15 mouse cellular contexts compared by ENCODE assay signal in the genomic region with DNA sequence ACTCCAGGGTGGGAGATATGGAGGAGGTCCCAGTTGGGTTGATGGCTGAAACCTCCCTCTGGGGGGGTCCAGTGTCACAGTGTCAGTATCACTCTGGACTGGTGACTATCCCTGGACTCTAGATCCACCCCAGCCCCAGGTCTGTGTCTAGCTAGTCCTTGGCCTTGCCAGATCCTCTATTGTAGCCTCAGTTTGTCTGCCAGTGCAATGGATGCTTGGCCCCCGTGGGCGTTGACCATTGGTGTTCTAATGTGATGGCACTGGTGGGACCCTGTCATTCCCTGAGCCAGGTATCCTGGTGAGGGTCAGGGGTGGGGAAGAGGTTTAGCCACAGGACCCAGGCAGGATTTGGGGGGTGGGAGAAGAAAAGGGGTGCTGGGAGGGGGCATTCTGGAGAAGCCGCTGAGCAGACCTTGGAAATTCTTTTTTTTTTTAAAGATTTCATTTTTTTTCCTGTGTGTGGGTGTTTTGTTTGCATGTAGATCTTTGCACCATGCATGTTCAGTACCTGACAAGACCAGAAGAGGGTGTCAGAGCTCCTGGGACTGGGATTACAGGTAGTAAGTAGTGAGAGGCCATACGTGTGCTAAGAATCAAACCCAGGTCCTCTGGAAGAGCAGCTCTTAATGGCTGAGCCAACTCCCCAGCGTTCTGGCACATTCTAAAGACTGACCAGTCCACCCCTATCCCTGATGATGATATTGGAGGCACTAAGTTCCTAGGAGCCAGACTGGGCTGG. TPM values are rescaled to one million over a fixed set of nuclear protein-coding genes. Genes with fewer than 3 reads are reported as not detected.
DNase-seq lines count a peak whose midpoint lies in the region; ATAC-seq and TF ChIP-seq lines count a peak whose summit lies in the region.
"Had no signal": no experiment of that assay in that cellular context is flagged by ENCODE, and none has a peak within 500 bp of the region (broad histone marks: within the 10 kb centered on the region; RNA-seq: fewer than 3 reads in every experiment).

No protein-coding gene starts in this region.

- no peaks in the 10 kb centered on the region for H3K36me3 ChIP-seq in forebrain, postnatal 0 days (ENCODE audit: insufficient read depth)
- no peaks in the 10 kb centered on the region for H3K36me3 ChIP-seq in forebrain, embryonic 12.5 days (replicated peaks)
- H3K36me3 ChIP-seq in hindbrain, embryonic 14.5 days (replicated peaks; ENCODE audit: control insufficient read depth, insufficient read depth): no peaks in the 10 kb centered on the region
- H3K36me3 ChIP-seq: heart, embryonic 10.5 days; hindbrain, embryonic 12.5 days; midbrain, embryonic 12.5 days; neural tube, embryonic 12.5 days had no signal

- no peak overlapping the region for H3K4me2 ChIP-seq in forebrain, postnatal 0 days (ENCODE audit: low read depth)
- H3K4me2 ChIP-seq in forebrain, embryonic 12.5 days: no peak overlapping the region
- H3K4me2 ChIP-seq in hindbrain, embryonic 14.5 days (replicated peaks): no peak overlapping the region
- H3K4me2 ChIP-seq: hindbrain, embryonic 12.5 days; midbrain, embryonic 12.5 days; neural tube, embryonic 12.5 days had no signal

- no peaks in the 10 kb centered on the region for H3K9me3 ChIP-seq in forebrain, postnatal 0 days (ENCODE audit: low read length)
- no peaks in the 10 kb centered on the region for H3K9me3 ChIP-seq in forebrain, embryonic 12.5 days
- no peaks in the 10 kb centered on the region for H3K9me3 ChIP-seq in hindbrain, embryonic 14.5 days (ENCODE audit: control insufficient read depth, low read length)
- H3K9me3 ChIP-seq: hindbrain, embryonic 12.5 days; midbrain, embryonic 12.5 days; neural tube, embryonic 12.5 days had no signal

- H3K27me3 ChIP-seq in forebrain, postnatal 0 days (ENCODE audit: insufficient read depth, low read length): no peaks in the 10 kb centered on the region
- peaks cover 26% of the 10 kb centered on the region for H3K27me3 ChIP-seq in forebrain, embryonic 12.5 days
- H3K27me3 ChIP-seq in hindbrain, embryonic 14.5 days (ENCODE audit: control insufficient read depth, insufficient read depth, low read length): no peaks in the 10 kb centered on the region

- no peak for ATAC-seq in forebrain, postnatal 0 days
- ATAC-seq in forebrain, embryonic 12.5 days (ENCODE audit: low FRiP score): no peak
- ATAC-seq in hindbrain, embryonic 14.5 days (ENCODE audit: low FRiP score): no peak
- ATAC-seq: activated CD4-positive, CD25-positive, alpha-beta regulatory T cell, adult 4 months had no signal

- no peak overlapping the region for H3K27ac ChIP-seq in forebrain, postnatal 0 days (ENCODE audit: low read depth, low read length)
- no peak overlapping the region for H3K27ac ChIP-seq in forebrain, embryonic 12.5 days
- H3K27ac ChIP-seq in layer of hippocampus, adult 2 months: peak overlapping the region; percentile 88; the same call in 1 of the 2 replicates
- H3K27ac ChIP-seq in hindbrain, embryonic 14.5 days: no peak overlapping the region
- H3K27ac ChIP-seq: heart, embryonic 10.5 days; hindbrain, embryonic 12.5 days; midbrain, embryonic 12.5 days; neural tube, embryonic 12.5 days had no signal

- no peak overlapping the region for H3K9ac ChIP-seq in forebrain, postnatal 0 days
- no peak overlapping the region for H3K9ac ChIP-seq in forebrain, embryonic 12.5 days
- H3K9ac ChIP-seq in hindbrain, embryonic 14.5 days: no peak overlapping the region
- H3K9ac ChIP-seq: hindbrain, embryonic 12.5 days; midbrain, embryonic 12.5 days; neural tube, embryonic 12.5 days had no signal

- 0 out of 2 replicates have a peak, but pooled peaks have one; percentile 35 for TF ChIP-seq CTCF in forebrain, postnatal 0 days (IDR thresholded peaks at IDR 0.05; ENCODE audit: low read depth)
- peak; percentile 61 for TF ChIP-seq CTCF in layer of hippocampus, adult 2 months (conservative IDR thresholded peaks at IDR 0.05)

- no peak overlapping the region for H3K4me3 ChIP-seq in forebrain, postnatal 0 days (ENCODE audit: low read depth, low read length)
- no peak overlapping the region for H3K4me3 ChIP-seq in forebrain, embryonic 12.5 days (replicated peaks)
- no peak overlapping the region for H3K4me3 ChIP-seq in layer of hippocampus, adult 2 months
- H3K4me3 ChIP-seq in hindbrain, embryonic 14.5 days (replicated peaks; ENCODE audit: low read length): no peak overlapping the region
- H3K4me3 ChIP-seq: heart, embryonic 10.5 days; hindbrain, embryonic 12.5 days; midbrain, embryonic 12.5 days; neural tube, embryonic 12.5 days had no signal

- DNase-seq in forebrain, postnatal 0 days: no peak
- no peak for DNase-seq in layer of hippocampus, adult 2 months (ENCODE audit: low spot score in 2 of 2)
- no peak for DNase-seq in layer of hippocampus, adult 9-10 months (ENCODE audit: low spot score)
- DNase-seq in A20 (ENCODE audit: low read depth, low spot score): peak; percentile 23
- peak; percentile 25 for DNase-seq in brain, adult 2 months (ENCODE audit: low read depth, low spot score)
- no peak for DNase-seq in thymus, postnatal 36 days
- DNase-seq in hindbrain, embryonic 14.5 days (ENCODE audit: low spot score): no peak
- DNase-seq: lung, adult 18-20 months; right cerebral cortex, adult 18-20 months had no signal

- WGBS in forebrain, postnatal 0 days: 84% methylated on average over 5 of the region's 5 CpGs
- WGBS in forebrain, embryonic 12.5 days: 90% methylated on average over 5 of the region's 5 CpGs
- 83% methylated on average over 5 of the region's 5 CpGs for WGBS in hindbrain, embryonic 14.5 days

- H3K4me1 ChIP-seq in forebrain, postnatal 0 days (ENCODE audit: insufficient read depth): no peaks in the 10 kb centered on the region
- peaks cover 23% of the 10 kb centered on the region for H3K4me1 ChIP-seq in forebrain, embryonic 12.5 days
- H3K4me1 ChIP-seq in hindbrain, embryonic 14.5 days (replicated peaks; ENCODE audit: control insufficient read depth, insufficient read depth, low read length): peaks cover 13% of the 10 kb centered on the region

RNA-seq across cellular contexts. Expression of a gene that starts 27.2 kb away (rescaled TPM):
- 59.3 and 67.3 TPM in 2 replicates for total RNA-seq in forebrain, postnatal 0 days (2014; rRNA removed)
- 54.0 and 68.4 TPM in 2 replicates for polyA plus RNA-seq in forebrain, postnatal 0 days (2015; fragmentation: Nextera tagmentation; extraction: Ambion mirVana)
- polyA plus RNA-seq in forebrain, embryonic 12.5 days (2016; fragmentation: Nextera tagmentation; extraction: Ambion mirVana): 111 and 130 TPM in 2 replicates
- total RNA-seq in layer of hippocampus, adult 2 months (2021): 10 to 100 TPM; 46.4 to 47.6 TPM
- 28.1 and 30.8 TPM in 2 replicates for polyA plus RNA-seq in hindbrain, embryonic 14.5 days (2014; fragmentation: Nextera tagmentation; extraction: Ambion mirVana)
- polyA plus RNA-seq: activated CD4-positive, CD25-positive, alpha-beta regulatory T cell, adult 4 months had no signal

Comparison
In these comparisons a context has a peak if more than half of its experiments do, and no peak if none do; other contexts are left out.
1. DNase-seq: peak in A20 (single experiment) and brain, adult 2 months (single experiment); none in forebrain, postnatal 0 days (single experiment), layer of hippocampus, adult 2 months (0 of 2), layer of hippocampus, adult 9-10 months (single experiment), thymus, postnatal 36 days (0 of 2) and hindbrain, embryonic 14.5 days (single experiment).